Mouse (Mus musculus) forebrain, embryonic 14.5 days (tissue): Measurements from ENCODE around the gene Uhrf2. TPM values are rescaled to one million over a fixed set of nuclear protein-coding genes. Genes with fewer than 3 reads are reported as not detected.
A peak's percentile ranks its signal among the peaks of the same experiment; 100 is the strongest.

Experiments
- ATAC-seq: fragments of 200-750 bp; cut with Nextera tagmentation; 2 replicates; pipeline ENCODE4 v1.8.0; 2017; ENCODE audit warnings: mild to moderate bottlenecking, moderate library complexity
- DNase-seq: peaks from one replicate; pipeline ENCODE4 v3.0.0-alpha.2; 2015; ENCODE audit warnings: low spot score
- H3K27ac ChIP-seq: fragments of 300-500 bp; sonication (generic); 2 replicates; pipeline ENCODE4 v1.5.1; 2014; ENCODE audit warnings: low read depth, mild to moderate bottlenecking, control low read depth, low read length, moderate library complexity
- H3K27me3 ChIP-seq: fragments of 300-500 bp; sonication (generic); replicated peaks from 2 replicates; pipeline ENCODE4 v1.6.1; 2014; ENCODE audit warnings: low read length, control low read depth, mixed read lengths; ENCODE audit not compliant: control insufficient read depth, insufficient read depth
- H3K36me3 ChIP-seq: fragments of 300-500 bp; sonication (generic); 2 replicates; pipeline ENCODE4 v1.6.1; 2014; ENCODE audit warnings: low read length, control low read depth; ENCODE audit not compliant: control insufficient read depth, insufficient read depth
- H3K4me1 ChIP-seq: fragments of 300-500 bp; sonication (generic); 2 replicates; pipeline ENCODE4 v1.6.1; 2014; ENCODE audit warnings: antibody characterized with exemption, low read length, control low read depth; ENCODE audit not compliant: control insufficient read depth, insufficient read depth
- H3K4me2 ChIP-seq: fragments of 300-500 bp; sonication (generic); 2 replicates; pipeline ENCODE4 v1.6.1; 2014; ENCODE audit warnings: mild to moderate bottlenecking, control low read depth, low read length
- H3K4me3 ChIP-seq: fragments of 300-500 bp; sonication (generic); 2 replicates; pipeline ENCODE4 v1.5.1; 2014; ENCODE audit warnings: low read depth, low read length, control low read depth
- H3K9ac ChIP-seq: fragments of 300-500 bp; sonication (generic); 2 replicates; pipeline ENCODE4 v1.6.1; 2014; ENCODE audit warnings: mild to moderate bottlenecking, low read length, control low read depth, moderate library complexity
- H3K9me3 ChIP-seq: fragments of 300-500 bp; sonication (generic); replicated peaks from 2 replicates; pipeline ENCODE4 v1.6.1; 2016; ENCODE audit warnings: low read length, control low read depth, mixed read lengths; ENCODE audit not compliant: control insufficient read depth
- WGBS: fragments of 180-500 bp; shearing (Covaris S2); extraction: QIAGEN DNeasy Blood & Tissue Kit; methylation state at CpG from one replicate; pipeline ENCODE4 v1.1.7; 2014; 5-methylcytosine and 5-hydroxymethylcytosine counted together
- polyA plus RNA-seq: library from polyadenylated mRNA; unstranded; fragments of >200 nt; fragmentation: Nextera tagmentation; extraction: Ambion mirVana; gene quantifications from 2 replicates; pipeline ENCODE4 v1.2.1, GENCODE M21; 2014

Uhrf2 gene
- 54.6 and 56.6 TPM in 2 replicates for polyA plus RNA-seq

- ATAC-seq (peak; percentile 97), DNase-seq (peak; percentile 98)
- H3K9ac ChIP-seq = peak within 1 kb of the TSS; percentile 99
- peak within 1 kb of the TSS; percentile 99 for H3K4me3 ChIP-seq
- H3K4me2 ChIP-seq = peak within 1 kb of the TSS; percentile 87
- H3K36me3 ChIP-seq = no peaks in the 10 kb centered on the region
- no peaks in the 10 kb centered on the region for H3K9me3 ChIP-seq
- H3K27ac ChIP-seq = peak within 1 kb of the TSS; percentile 93
- WGBS = 2% methylated on average over 74 of the region's 74 CpGs
- peaks cover 37% of the 10 kb centered on the region for H3K4me1 ChIP-seq
- H3K27me3 ChIP-seq = no peaks in the 10 kb centered on the region
Observed at GRCm38 (mm10) chr19:30029894-30030635, at the start of gene Uhrf2. Gene Uhrf2 (plus strand): TSS chr19:30030513.

- WGBS = 78% methylated on average over 16 of the region's 16 CpGs
- H3K27me3 ChIP-seq = no peaks in the 10 kb centered on the region
- ATAC-seq = no peak
Observed at GRCm38 (mm10) chr19:29984208-29985005, 45.9 kb upstream of the Uhrf2 start.

GRCm38 (mm10) chr19:29986464-29987091 is 43.7 kb upstream of the Uhrf2 start:
- no peaks in the 10 kb centered on the region for H3K9me3 ChIP-seq
- no peak overlapping the region for H3K27ac ChIP-seq
- no peak overlapping the region for H3K9ac ChIP-seq
- H3K36me3 ChIP-seq = no peaks in the 10 kb centered on the region
- DNase-seq (no peak), ATAC-seq (no peak)
- H3K4me2 ChIP-seq = no peak overlapping the region
- H3K4me3 ChIP-seq = no peak overlapping the region
- 89% methylated on average over 12 of the region's 12 CpGs for WGBS
- H3K27me3 ChIP-seq = no peaks in the 10 kb centered on the region
- H3K4me1 ChIP-seq = no peaks in the 10 kb centered on the region

More at GRCm38 (mm10) chr19:29984208-29985005, 45.9 kb upstream of the Uhrf2 start:
- Histone ChIP-seq H3K4me2 (no peak overlapping the region), H3K9me3 (no peaks in the 10 kb centered on the region), H3K9ac (no peak overlapping the region), H3K4me1 (no peaks in the 10 kb centered on the region), H3K4me3 (no peak overlapping the region), H3K36me3 (no peaks in the 10 kb centered on the region), H3K27ac (no peak overlapping the region)
- no peak for DNase-seq

- no peaks in the 10 kb centered on the region for H3K27me3 ChIP-seq
- 30% methylated on average over 12 of the region's 12 CpGs for WGBS
- H3K27ac ChIP-seq = no peak overlapping the region
- no peak overlapping the region for H3K4me3 ChIP-seq
- DNase-seq (peak; percentile 41), ATAC-seq (peak; percentile 55; the same call in 1 of the 2 replicates)
- H3K9ac ChIP-seq = no peak overlapping the region
- H3K4me1 ChIP-seq = peaks cover 5% of the 10 kb centered on the region; the same call in 1 of the 2 replicates
- H3K9me3 ChIP-seq = no peaks in the 10 kb centered on the region
- 0 out of 2 replicates have a peak overlapping the region, but pooled peaks have one; percentile 18 for H3K4me2 ChIP-seq
- no peaks in the 10 kb centered on the region for H3K36me3 ChIP-seq
Observed at GRCm38 (mm10) chr19:30000406-30001365, 29.6 kb upstream of the Uhrf2 start.

GRCm38 (mm10) chr19:30001550-30001949 is 28.8 kb upstream of the Uhrf2 start:
- WGBS = 83% methylated on average over 6 of the region's 6 CpGs
- H3K27me3 ChIP-seq = no peaks in the 10 kb centered on the region
- peaks cover 5% of the 10 kb centered on the region; the same call in 1 of the 2 replicates for H3K4me1 ChIP-seq
- H3K9ac ChIP-seq = no peak overlapping the region
- H3K36me3 ChIP-seq = no peaks in the 10 kb centered on the region
- H3K9me3 ChIP-seq = no peaks in the 10 kb centered on the region
- ATAC-seq (no peak), DNase-seq (no peak)
- no peak overlapping the region for H3K4me3 ChIP-seq
- no peak overlapping the region for H3K4me2 ChIP-seq
- H3K27ac ChIP-seq = no peak overlapping the region

- no peak within 1 kb of the TSS for H3K4me3 ChIP-seq
- no peak within 1 kb of the TSS for H3K27ac ChIP-seq
- WGBS = 91% methylated on average over 9 of the region's 9 CpGs
- ATAC-seq (no peak), DNase-seq (no peak)
- H3K27me3 ChIP-seq = no peaks in the 10 kb centered on the region
- no peaks in the 10 kb centered on the region for H3K36me3 ChIP-seq
- H3K4me2 ChIP-seq = no peak within 1 kb of the TSS
- H3K4me1 ChIP-seq = peaks cover 5% of the 10 kb centered on the region; the same call in 1 of the 2 replicates
- no peaks in the 10 kb centered on the region for H3K9me3 ChIP-seq
- H3K9ac ChIP-seq = no peak within 1 kb of the TSS
Observed at GRCm38 (mm10) chr19:30003621-30004020, 26.7 kb upstream of the Uhrf2 start, which contains the start of gene Trpd52l3. Gene Trpd52l3 (plus strand): TSS chr19:30003790.

GRCm38 (mm10) chr19:30006371-30006770 is 23.9 kb upstream of the Uhrf2 start:
- no peak overlapping the region for H3K27ac ChIP-seq
- no peak overlapping the region for H3K9ac ChIP-seq
- ATAC-seq = no peak
- no peak for DNase-seq
- WGBS = 73% methylated on average over 3 of the region's 3 CpGs
- no peaks in the 10 kb centered on the region for H3K4me1 ChIP-seq
- H3K9me3 ChIP-seq = no peaks in the 10 kb centered on the region
- H3K27me3 ChIP-seq = no peaks in the 10 kb centered on the region
- no peaks in the 10 kb centered on the region for H3K36me3 ChIP-seq
- H3K4me2 ChIP-seq = no peak overlapping the region
- H3K4me3 ChIP-seq = no peak overlapping the region
